In genomic region chr2:27206128-27206797, GRCm38 (mm10) we compare ENCODE assay signal across 8 mouse cellular contexts. TPM values are rescaled to one million over a fixed set of nuclear protein-coding genes. Genes with fewer than 3 reads are reported as not detected.
A peak's percentile ranks its signal among the peaks of the same experiment; 100 is the strongest.
DNase-seq lines count a peak whose midpoint lies in the region; ATAC-seq and TF ChIP-seq lines count a peak whose summit lies in the region.

No protein-coding gene starts in this region.

- peak overlapping the region; percentile 22; the same call in 1 of the 2 replicates for H3K9ac ChIP-seq in heart, embryonic 11.5 days (ENCODE audit: low read depth, low read length)
- no peak overlapping the region for H3K9ac ChIP-seq in liver, postnatal 0 days (replicated peaks)

- ATAC-seq in heart, embryonic 11.5 days (replicated peaks; ENCODE audit: insufficient number of reproducible peaks, low FRiP score, low TSS enrichment), result no peak
- ATAC-seq in liver, postnatal 0 days, result peak; percentile 51; the same call in 1 of the 2 replicates
- no peak for ATAC-seq in erythroblast, adult 5-6 weeks (replicated peaks; ENCODE audit: low FRiP score, poor library complexity, severe bottlenecking)

- no peaks in the 10 kb centered on the region for H3K9me3 ChIP-seq in heart, embryonic 11.5 days (replicated peaks; ENCODE audit: control insufficient read depth, low read length)
- no peaks in the 10 kb centered on the region for H3K9me3 ChIP-seq in liver, postnatal 0 days (ENCODE audit: low read length)

- peaks cover 51% of the 10 kb centered on the region for H3K4me1 ChIP-seq in heart, embryonic 11.5 days (ENCODE audit: control insufficient read depth, insufficient read depth, low read length)
- peaks cover 20% of the 10 kb centered on the region for H3K4me1 ChIP-seq in liver, postnatal 0 days (ENCODE audit: insufficient read depth)

- WGBS in heart, embryonic 11.5 days (ENCODE audit: insufficient replicate concordance), result 61% methylated on average over 15 of the region's 15 CpGs
- WGBS in liver, postnatal 0 days (ENCODE audit: insufficient replicate concordance), result 69% methylated on average over 15 of the region's 15 CpGs

- H3K27me3 ChIP-seq in heart, embryonic 11.5 days (ENCODE audit: control insufficient read depth, insufficient read depth, low read length), result peaks cover 2% of the 10 kb centered on the region; the same call in 1 of the 2 replicates
- H3K27me3 ChIP-seq in liver, postnatal 0 days (ENCODE audit: insufficient read depth, low read length), result no peaks in the 10 kb centered on the region

- TF ChIP-seq EP300 in liver, postnatal 0 days (IDR thresholded peaks at IDR 0.05; ENCODE audit: low read depth), result no peak

- no peak overlapping the region for H3K4me2 ChIP-seq in heart, embryonic 11.5 days
- no peak overlapping the region for H3K4me2 ChIP-seq in liver, postnatal 0 days (ENCODE audit: low read depth, low read length)

- H3K4me3 ChIP-seq in heart, embryonic 11.5 days (ENCODE audit: low read depth, low read length), result no peak overlapping the region
- H3K4me3 ChIP-seq in liver, postnatal 0 days (ENCODE audit: low read depth, low read length), result no peak overlapping the region

- H3K27ac ChIP-seq in heart, embryonic 11.5 days (ENCODE audit: low read depth, low read length), result peak overlapping the region; percentile 74
- H3K27ac ChIP-seq in liver, postnatal 0 days (ENCODE audit: low read depth), result 0 out of 2 replicates have a peak overlapping the region, but pooled peaks have one; percentile 39

- DNase-seq in cerebellum, postnatal 10 days, result peak; percentile 37 to 52
- no peak for DNase-seq in cerebellum, adult 8-10 months
- DNase-seq in adipocyte (ENCODE audit: low spot score) (peak; percentile 55), MN1 (ENCODE audit: low spot score) (no peak)
- DNase-seq in liver, postnatal 0 days, result peak; percentile 55
- no peak for DNase-seq in layer of hippocampus, postnatal 14 days (ENCODE audit: low spot score in 2 of 2)

- H3K36me3 ChIP-seq in heart, embryonic 11.5 days (ENCODE audit: control insufficient read depth, insufficient read depth, low read length), result no peaks in the 10 kb centered on the region
- H3K36me3 ChIP-seq in liver, postnatal 0 days (replicated peaks; ENCODE audit: insufficient read depth, low read length), result peaks cover 2% of the 10 kb centered on the region

- TF ChIP-seq CTCF in liver, postnatal 0 days (IDR thresholded peaks at IDR 0.05; ENCODE audit: low read depth), result no peak

RNA-seq across cellular contexts. Expression of gene Dbh, which starts 41.2 kb away (rescaled TPM):
- polyA plus RNA-seq in heart, embryonic 11.5 days (2014; fragmentation: Nextera tagmentation; extraction: Ambion mirVana), result 0.47 and 0.63 TPM in 2 replicates
- polyA plus RNA-seq in liver, postnatal 0 days (2015; fragmentation: Nextera tagmentation; extraction: Ambion mirVana), result not detected in 2 replicates
- not detected in 2 replicates for total RNA-seq in erythroblast, adult 5-6 weeks (2015; ENCODE audit: low replicate concordance)
- total RNA-seq in erythroblast, adult 5-6 weeks (2017; ENCODE audit: low replicate concordance), result not detected in 2 replicates
- under 1 TPM; 0.48 to 0.91 TPM for total RNA-seq in layer of hippocampus, postnatal 14 days (2021)

RNA-seq across cellular contexts. Expression of gene Sardh, which starts 41.9 kb away (rescaled TPM):
- polyA plus RNA-seq in heart, embryonic 11.5 days (2014; fragmentation: Nextera tagmentation; extraction: Ambion mirVana), result 12.9 and 15.1 TPM in 2 replicates
- 145 and 152 TPM in 2 replicates for polyA plus RNA-seq in liver, postnatal 0 days (2015; fragmentation: Nextera tagmentation; extraction: Ambion mirVana)
- not detected in 2 replicates for total RNA-seq in erythroblast, adult 5-6 weeks (2015; ENCODE audit: low replicate concordance)
- 0.60 TPM in 1 of 2 replicates, not detected in the other for total RNA-seq in erythroblast, adult 5-6 weeks (2017; ENCODE audit: low replicate concordance)
- total RNA-seq in layer of hippocampus, postnatal 14 days (2021), result 10 to 100 TPM in 1 of 2 experiments, 1 to 10 TPM in 1; 9.8 to 10.5 TPM

Comparison
In these comparisons a context has a peak if more than half of its experiments do, and no peak if none do; other contexts are left out.
1. DNase-seq: peak in cerebellum, postnatal 10 days (2 of 2), adipocyte (single experiment) and liver, postnatal 0 days (single experiment); none in cerebellum, adult 8-10 months (single experiment), MN1 (single experiment) and layer of hippocampus, postnatal 14 days (0 of 2).
2. RNA of gene Sardh, which starts 41.9 kb away (total RNA-seq): 9.8 to 10.5 TPM in layer of hippocampus, postnatal 14 days; 0.60 TPM in erythroblast, adult 5-6 weeks; every median in the first group is over 4 times any median in the second.